Mouse (Mus musculus): Measurements from ENCODE around the gene Hdac7.

The Hdac7 gene

GRCm38 (mm10) chr15:97794268-97794667, 50.0 kb downstream of the Hdac7 start:
- in situ Hi-C loops (cut with MboI, MseI) = loop anchor here (5.0 kb wide), 2 partner anchors 63 to 82 kb away; no protein-coding TSS in a partner anchor

GRCm38 (mm10) chr15:97793386-97794153, 50.7 kb downstream of the Hdac7 start:
- in situ Hi-C loops (cut with MboI, MseI) = loop anchor here (5.0 kb wide), 2 partner anchors 64 to 81 kb away; no protein-coding TSS in a partner anchor

DNA sequence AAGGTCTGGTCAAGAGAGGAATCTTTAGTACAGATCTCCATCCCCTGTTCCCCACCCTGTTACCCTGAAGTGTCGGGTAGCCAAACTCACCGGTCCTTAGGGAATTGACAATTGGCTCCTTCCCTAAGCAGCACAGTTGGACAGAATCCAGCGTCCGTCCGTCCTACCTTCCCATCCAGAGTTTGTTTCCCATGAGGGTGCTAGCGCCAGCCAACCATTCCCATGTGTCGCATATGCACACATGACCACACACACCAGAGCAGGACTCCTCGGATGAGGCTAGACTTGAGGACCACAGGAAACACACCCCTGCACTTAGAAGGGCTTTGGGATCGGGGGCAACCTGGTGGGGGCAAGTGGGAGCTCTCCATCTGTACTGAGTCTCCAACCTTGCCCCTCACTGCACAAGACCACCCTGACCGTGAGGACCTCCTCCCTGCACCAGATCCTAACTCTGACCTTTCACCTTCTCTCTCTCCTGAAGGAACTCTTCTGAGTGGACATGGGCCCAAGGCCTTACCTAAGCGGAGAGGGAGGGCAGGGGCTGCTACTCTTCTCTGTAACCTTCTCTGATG, 53.1 kb downstream of the Hdac7 start:
- in situ Hi-C loops (cut with MboI, MseI) = loop anchor here (5.0 kb wide), 2 partner anchors 66 to 79 kb away; no protein-coding TSS in a partner anchor

DNA sequence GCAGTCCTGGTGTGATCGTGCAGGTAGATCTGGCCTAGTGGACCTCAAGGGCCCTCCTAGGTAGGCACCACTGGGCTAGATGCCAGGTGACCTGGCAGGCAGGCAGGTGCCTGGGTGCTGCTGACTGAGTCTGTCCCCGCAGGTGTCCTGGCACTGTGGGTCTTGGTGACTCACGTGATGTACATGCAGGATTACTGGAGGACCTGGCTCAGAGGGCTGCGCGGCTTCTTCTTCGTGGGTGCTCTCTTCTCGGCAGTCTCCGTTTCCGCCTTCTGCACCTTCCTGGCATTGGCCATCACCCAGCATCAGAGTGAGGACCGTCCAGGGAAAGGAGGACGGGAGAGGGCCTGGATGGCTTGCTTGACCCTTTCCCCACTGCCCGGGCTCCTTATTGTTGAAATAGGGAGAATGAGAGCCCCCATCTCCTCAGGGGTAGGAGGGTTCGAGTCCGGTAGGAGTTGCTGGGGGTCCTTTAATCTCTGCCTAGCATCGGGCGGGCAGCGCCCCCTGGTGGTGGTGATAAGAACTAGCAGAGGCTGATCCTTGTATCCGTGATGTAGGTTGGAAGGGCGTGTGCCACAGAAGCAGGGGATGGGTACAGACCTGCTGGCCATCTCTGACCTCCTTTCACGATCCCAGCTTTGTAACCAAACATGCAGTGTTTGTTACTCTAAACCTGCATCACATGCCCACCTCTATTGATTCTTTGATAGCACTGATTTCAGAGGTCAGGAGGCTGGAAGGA, 54.4 kb downstream of the Hdac7 start:
- in situ Hi-C loops (cut with MboI, MseI) = loop anchor here (5.0 kb wide), 2 partner anchors 67 to 78 kb away; no protein-coding TSS in a partner anchor

GRCm38 (mm10) chr15:97788821-97789220, 55.5 kb downstream of the Hdac7 start:
- in situ Hi-C loops (cut with MboI, MseI) = no loop called here

DNA sequence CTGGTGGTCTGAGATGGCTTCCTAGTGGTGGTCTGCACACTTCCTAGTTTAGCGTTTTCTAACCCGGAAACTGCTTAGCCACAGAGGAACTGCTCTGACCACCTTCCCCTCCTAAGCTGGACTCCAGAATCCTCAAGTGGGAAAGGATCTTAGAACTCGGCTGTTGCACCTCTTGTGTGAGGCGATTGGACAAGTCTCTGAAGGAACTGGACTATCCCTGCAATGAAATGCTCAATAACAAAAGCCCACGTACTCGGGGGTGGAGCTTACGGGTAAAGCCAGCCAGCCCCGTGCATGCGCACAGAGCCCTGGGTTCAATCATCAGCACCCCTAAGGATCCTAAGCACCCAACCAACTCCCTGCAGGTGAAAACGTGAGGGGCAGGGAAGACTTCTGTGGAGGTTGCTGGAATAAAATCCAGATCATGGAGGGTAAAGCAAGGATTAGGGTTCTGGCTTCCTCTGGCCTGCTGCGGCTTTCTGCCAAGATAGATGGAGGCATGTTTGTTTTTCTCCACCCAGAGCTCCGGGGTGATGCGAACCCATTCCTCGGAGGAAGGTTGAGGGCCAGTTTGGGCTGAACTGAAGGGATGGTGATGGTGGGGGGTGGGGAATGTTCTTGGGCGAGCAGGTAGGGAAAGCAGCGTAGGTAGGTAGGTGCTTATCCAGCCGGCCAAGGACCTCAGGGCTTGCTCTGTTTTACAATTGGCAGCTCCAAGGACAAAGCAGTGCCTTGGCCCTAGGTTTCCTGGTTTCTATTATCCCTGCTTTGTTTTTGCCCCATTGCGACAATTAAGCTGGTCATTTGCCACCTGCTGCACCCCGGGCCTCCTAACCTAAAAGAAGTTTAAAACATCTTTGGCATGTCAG, 56.3 kb downstream of the Hdac7 start:
- in situ Hi-C loops (cut with MboI, MseI) = no loop called here

GRCm38 (mm10) chr15:97787148-97787798, 57.0 kb downstream of the Hdac7 start:
- in situ Hi-C loops (cut with MboI, MseI) = no loop called here

- in situ Hi-C loops (cut with MboI, MseI) = no loop called here
Observed at GRCm38 (mm10) chr15:97786412-97787112, 57.7 kb downstream of the Hdac7 start.

- in situ Hi-C loops (cut with MboI, MseI) = no loop called here
Observed at GRCm38 (mm10) chr15:97785731-97786411, 58.4 kb downstream of the Hdac7 start.

GRCm38 (mm10) chr15:97784561-97785161, 59.6 kb downstream of the Hdac7 start:
- in situ Hi-C loops (cut with MboI, MseI) = no loop called here

GRCm38 (mm10) chr15:97784092-97784559, 60.2 kb downstream of the Hdac7 start:
- in situ Hi-C loops (cut with MboI, MseI) = no loop called here

DNA sequence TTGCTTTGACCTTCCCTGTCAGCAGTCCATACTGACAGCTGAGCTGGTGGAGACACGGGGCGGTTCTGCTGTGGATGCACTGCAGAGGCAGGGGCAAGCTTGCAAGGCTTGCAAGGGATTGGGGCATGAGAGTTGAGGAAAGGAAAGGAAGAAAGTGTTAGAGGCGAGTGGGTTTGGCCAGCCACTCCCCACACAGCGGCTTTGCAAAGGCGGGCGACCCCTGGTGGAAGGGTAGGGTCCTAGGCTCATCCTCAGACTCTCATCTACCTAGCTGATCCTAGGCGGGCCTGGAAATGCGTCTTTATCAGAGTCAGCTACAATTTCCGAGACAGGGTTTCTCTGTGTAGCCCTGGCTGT, 61.6 kb downstream of the Hdac7 start:
- in situ Hi-C loops (cut with MboI, MseI) = no loop called here

DNA sequence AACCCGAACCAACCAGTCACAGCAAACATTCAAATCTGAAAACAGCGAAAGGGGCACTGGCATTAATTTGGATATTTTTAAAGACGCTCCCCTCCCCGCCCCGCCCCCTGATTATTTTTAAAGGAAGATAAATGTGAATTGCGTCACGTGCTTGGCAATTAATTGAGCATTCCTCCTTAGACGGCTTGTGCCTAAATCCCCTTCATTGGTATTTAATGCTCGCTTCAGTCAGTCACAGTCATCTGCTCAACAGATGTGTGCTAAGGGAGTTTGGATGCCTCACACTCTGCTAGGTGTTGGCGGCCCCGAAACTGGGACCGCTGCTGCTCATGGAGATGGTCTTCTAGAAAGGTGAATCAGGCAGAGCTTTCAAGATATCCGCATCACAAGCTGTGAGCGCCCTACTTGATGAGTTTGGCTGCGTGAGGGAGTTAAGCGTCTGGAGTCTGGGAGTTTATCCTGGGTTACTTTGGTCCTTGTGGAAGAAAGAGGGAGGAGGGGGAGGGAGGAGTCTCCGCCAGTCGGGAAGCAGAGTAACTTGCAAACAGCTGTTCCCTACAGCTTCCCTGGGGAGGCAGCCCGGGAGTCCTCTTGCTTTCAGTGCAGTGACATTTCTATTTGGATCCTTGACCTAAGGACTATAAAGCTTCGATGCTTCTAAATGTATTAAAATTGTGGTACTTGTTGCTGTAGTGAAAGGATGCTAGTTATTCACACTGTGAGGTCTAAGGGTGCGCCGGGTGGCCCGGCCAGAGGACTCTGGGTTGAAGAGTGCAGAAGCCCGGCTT, 62.1 kb downstream of the Hdac7 start:
- in situ Hi-C loops (cut with MboI, MseI) = no loop called here

DNA sequence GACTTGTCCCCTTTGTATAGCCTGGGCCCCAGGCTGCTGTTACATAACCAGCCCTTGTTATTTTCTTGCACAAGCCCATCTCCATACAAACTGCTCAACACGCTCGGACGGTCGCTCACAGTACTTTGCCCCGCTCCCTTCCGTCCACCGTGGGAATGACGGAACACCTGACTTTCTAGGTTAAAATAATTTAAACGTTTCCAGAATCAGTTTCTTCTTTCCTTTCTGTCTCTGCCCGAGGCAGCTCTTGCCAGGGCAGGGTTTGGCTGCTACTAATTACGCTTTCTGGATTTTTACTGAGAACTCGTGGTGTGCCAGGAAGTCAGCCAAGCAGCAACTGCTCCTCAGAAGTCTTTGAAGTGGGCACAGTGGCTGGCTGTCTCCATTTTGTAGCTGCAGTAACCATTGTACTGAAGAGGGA, 63.7 kb downstream of the Hdac7 start:
- in situ Hi-C loops (cut with MboI, MseI) = no loop called here

DNA sequence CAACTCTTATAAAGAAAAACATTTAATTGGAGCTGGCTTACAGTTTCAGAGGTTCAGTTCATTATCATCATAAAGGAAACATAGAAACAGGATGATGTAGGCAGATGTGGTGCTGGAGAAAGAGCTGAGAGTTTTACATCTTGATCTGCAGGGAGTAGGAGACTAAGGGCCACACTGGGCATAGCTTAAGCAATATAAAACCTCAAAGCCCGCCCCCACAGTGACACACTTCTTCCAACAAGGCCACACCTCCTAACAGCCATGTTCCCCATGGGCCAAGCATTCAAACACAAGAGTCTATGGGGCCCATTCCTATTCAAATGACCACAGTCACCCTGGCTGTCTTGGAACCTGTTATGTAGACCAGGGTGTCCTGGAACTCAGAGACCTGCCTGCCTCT, 64.7 kb downstream of the Hdac7 start:
- in situ Hi-C loops (cut with MboI, MseI) = no loop called here

DNA sequence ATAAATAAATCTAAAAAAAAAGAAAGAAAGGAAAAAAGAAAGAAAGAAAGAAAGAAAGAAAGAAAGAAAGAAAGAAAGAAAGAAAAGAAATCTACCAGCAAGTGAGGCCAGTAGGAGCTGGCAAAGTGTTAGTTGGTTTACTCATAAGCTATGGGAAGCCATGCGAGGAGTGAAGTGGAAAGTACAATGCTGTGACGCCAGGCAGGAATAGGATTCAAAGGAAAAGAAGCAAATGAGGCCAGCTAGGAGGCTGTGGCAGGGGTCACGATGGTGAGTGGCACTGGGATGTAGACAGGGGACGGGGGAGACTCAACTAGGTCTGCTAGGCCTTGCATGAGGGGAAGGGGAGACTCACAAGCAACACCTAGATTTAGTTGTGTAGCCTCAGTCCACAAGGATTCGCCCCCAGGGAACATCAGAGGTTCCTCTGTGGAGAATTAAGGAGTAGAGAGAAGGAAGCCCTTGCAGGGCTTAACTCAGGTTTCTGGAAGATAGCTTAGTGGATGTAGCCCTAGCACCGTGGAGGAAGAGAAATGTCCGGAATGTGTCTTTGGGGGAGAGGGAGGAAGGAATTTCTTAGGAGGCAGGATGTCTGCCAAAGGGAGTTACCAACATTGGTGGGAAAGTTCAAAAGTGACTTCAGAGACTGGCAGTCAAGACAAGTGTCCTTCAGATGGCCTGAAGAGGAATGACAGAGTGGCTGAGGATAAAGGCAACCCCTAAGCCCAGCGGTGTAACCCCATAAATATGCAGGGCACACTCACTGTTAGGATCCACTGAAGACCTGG, 65.8 kb downstream of the Hdac7 start, which contains the start of gene Slc48a1:
Gene Slc48a1, plus strand, starts transcription at position 210 of the 788 bp plus-strand sequence.
- in situ Hi-C loops (cut with MboI, MseI) = no loop called here

DNA sequence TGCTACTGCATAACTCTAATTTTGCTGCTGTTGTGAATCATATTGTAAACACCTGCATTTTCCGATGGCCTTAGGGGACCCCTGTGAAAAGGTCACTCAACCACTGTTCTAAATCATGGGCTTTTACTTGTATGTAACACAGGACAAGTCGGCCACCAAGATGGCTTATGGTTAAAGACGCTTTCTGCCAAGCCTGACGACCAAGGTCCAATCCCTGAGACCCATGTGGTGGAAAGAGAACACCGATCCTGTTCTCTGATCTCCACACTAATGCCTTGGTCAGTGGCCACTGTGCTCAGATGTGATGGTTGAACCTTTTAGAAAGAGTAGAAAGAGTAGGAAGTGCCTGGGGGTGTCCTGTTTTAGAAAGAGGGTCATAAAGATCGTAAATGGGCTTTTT, 67.4 kb downstream of the Hdac7 start:
- in situ Hi-C loops (cut with MboI, MseI) = no loop called here

Measured in T-helper 1 cell (primary cell).